Mouse (Mus musculus): ENCODE data around the gene Fndc3b. TPM values are rescaled to one million over a fixed set of nuclear protein-coding genes. Genes with fewer than 3 reads are reported as not detected.

Fndc3b gene
- polyA plus RNA-seq, 1 experiment from 2014 or later = 8.2 TPM

- ATAC-seq (ENCODE audit: low FRiP score) = no peak
- Histone ChIP-seq H3K36me3 (no peaks in the 10 kb centered on the region), H3K27ac (replicated peaks) (no peak overlapping the region), H3K9ac (replicated peaks) (no peak overlapping the region), H3K9me3 (replicated peaks) (no peaks in the 10 kb centered on the region), H3K4me1 (peaks cover 11% of the 10 kb centered on the region; the same call in 1 of the 2 replicates), H3K4me2 (no peak overlapping the region), H3K4me3 (replicated peaks) (no peak overlapping the region), H3K27me3 (replicated peaks) (no peaks in the 10 kb centered on the region)
- 97% methylated on average over 1 of the region's 1 CpGs for WGBS
Observed at GRCm38 (mm10) chr3:27632880-27633279, 78.2 kb downstream of the Fndc3b start.

- no peak overlapping the region for H3K9ac ChIP-seq (replicated peaks)
- H3K36me3 ChIP-seq = no peaks in the 10 kb centered on the region
- H3K27ac ChIP-seq (replicated peaks) = peak overlapping the region; percentile 51
- no peaks in the 10 kb centered on the region for H3K9me3 ChIP-seq (replicated peaks)
- peak; percentile 67; the same call in 1 of the 2 replicates for ATAC-seq (ENCODE audit: low FRiP score)
- WGBS = 70% methylated on average over 7 of the region's 7 CpGs
- H3K4me2 ChIP-seq = no peak overlapping the region
- no peak overlapping the region for H3K4me3 ChIP-seq (replicated peaks)
- H3K27me3 ChIP-seq (replicated peaks) = no peaks in the 10 kb centered on the region
- peaks cover 15% of the 10 kb centered on the region; the same call in 1 of the 2 replicates for H3K4me1 ChIP-seq
Observed at GRCm38 (mm10) chr3:27631112-27631511, 80.0 kb downstream of the Fndc3b start.

DNA sequence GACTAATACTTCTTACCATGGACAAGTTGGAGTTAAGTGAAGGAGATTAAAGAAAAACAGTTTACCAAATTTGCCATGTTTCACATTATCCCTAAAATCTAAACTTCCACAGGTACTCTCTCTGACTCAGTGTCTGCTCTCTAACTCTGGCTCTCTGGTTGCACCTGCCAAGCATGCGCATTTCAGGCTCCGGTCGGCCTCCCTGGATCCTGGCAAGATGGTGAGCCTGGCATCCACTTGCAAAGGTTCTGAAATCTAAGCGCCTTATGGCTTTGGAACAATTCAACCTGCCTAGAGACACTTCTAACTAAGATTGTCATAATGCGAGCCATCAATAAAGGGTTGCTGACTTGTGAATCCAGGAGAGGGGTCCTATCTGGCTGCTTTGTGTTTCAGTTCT lies 81.4 kb downstream of the Fndc3b start:
- no peaks in the 10 kb centered on the region for H3K27me3 ChIP-seq (replicated peaks)
- H3K36me3 ChIP-seq = no peaks in the 10 kb centered on the region
- no peak overlapping the region for H3K4me3 ChIP-seq (replicated peaks)
- WGBS = 98% methylated on average over 5 of the region's 5 CpGs
- no peak overlapping the region for H3K27ac ChIP-seq (replicated peaks)
- no peaks in the 10 kb centered on the region for H3K9me3 ChIP-seq (replicated peaks)
- no peak overlapping the region for H3K9ac ChIP-seq (replicated peaks)
- no peak for ATAC-seq (ENCODE audit: low FRiP score)
- H3K4me2 ChIP-seq = no peak overlapping the region
- peaks cover 24% of the 10 kb centered on the region for H3K4me1 ChIP-seq

GRCm38 (mm10) chr3:27626301-27626700 lies 84.8 kb downstream of the Fndc3b start:
- Histone ChIP-seq H3K27ac (replicated peaks) (no peak overlapping the region), H3K4me3 (replicated peaks) (no peak overlapping the region)
- 89% methylated on average over 8 of the region's 8 CpGs for WGBS

DNA sequence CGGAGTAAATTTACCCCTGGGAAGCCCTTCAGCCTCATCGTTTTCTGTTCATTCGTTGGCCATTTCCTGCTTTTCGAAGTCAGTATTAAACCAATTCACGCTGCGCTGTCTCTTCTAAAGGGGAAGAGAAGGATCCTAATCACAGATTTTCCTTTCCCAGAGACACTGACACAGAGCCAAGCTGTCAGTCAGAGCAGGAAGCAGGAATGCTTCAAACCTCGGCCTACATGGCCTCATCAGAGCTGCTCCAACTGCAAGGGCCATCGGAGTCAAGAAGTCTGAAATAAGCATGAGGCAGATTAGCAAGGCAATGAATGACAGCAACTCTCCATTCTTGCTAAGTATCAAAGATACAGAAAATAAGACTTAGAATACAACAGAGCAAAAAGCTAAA lies 85.5 kb downstream of the Fndc3b start:
- WGBS = 76% methylated on average over 8 of the region's 8 CpGs
- no peak overlapping the region for H3K4me3 ChIP-seq (replicated peaks)
- ATAC-seq (ENCODE audit: low FRiP score) = no peak

More at GRCm38 (mm10) chr3:27626301-27626700, 84.8 kb downstream of the Fndc3b start:
- H3K9me3 ChIP-seq (replicated peaks) = no peaks in the 10 kb centered on the region
- no peak overlapping the region for H3K9ac ChIP-seq (replicated peaks)
- no peaks in the 10 kb centered on the region for H3K36me3 ChIP-seq
- no peaks in the 10 kb centered on the region for H3K27me3 ChIP-seq (replicated peaks)
- no peak for ATAC-seq (ENCODE audit: low FRiP score)
- H3K4me2 ChIP-seq = no peak overlapping the region
- peaks cover 26% of the 10 kb centered on the region for H3K4me1 ChIP-seq

DNA sequence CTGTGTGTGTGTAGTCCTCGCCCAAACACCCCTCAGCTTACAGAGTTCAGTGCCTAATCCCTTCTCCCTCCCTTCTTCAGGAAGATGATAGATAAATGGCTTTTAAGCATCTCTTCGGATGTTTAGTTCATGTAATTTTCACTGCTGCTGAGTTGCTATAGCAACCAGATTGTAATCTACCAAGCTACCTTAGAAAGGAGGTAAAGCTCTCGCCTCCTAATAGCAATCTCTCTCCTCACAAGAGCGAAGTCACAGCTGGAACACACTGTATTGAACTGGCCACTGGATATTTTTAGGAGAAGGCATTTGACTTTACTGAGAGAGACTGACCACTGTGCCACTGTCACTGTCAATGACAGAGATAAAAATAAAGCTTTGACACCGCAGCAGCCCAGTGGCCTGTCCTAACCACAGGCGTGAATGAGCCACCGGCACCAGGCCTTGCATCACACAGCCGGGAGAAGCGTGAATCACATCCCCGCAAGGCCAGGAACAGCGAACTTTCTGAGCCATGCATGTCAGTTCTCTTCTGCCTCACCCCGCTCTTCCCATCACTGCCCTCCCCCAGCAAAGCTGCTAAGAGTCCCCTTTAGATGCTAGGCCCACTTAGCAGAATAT lies 86.0 kb downstream of the Fndc3b start:
- H3K27me3 ChIP-seq (replicated peaks) = no peaks in the 10 kb centered on the region
- H3K36me3 ChIP-seq = no peaks in the 10 kb centered on the region
- peak; percentile 48 for ATAC-seq (ENCODE audit: low FRiP score)
- no peak overlapping the region for H3K9ac ChIP-seq (replicated peaks)
- no peak overlapping the region for H3K4me3 ChIP-seq (replicated peaks)
- peaks cover 19% of the 10 kb centered on the region for H3K4me1 ChIP-seq
- no peaks in the 10 kb centered on the region for H3K9me3 ChIP-seq (replicated peaks)
- WGBS = 69% methylated on average over 12 of the region's 12 CpGs
- H3K4me2 ChIP-seq = no peak overlapping the region
- H3K27ac ChIP-seq (replicated peaks) = no peak overlapping the region

More for the DNA sequence above, 85.5 kb downstream of the Fndc3b start:
- H3K9ac ChIP-seq (replicated peaks) = no peak overlapping the region
- H3K27me3 ChIP-seq (replicated peaks) = no peaks in the 10 kb centered on the region
- H3K4me1 ChIP-seq = peaks cover 19% of the 10 kb centered on the region
- H3K36me3 ChIP-seq = no peaks in the 10 kb centered on the region
- no peak overlapping the region for H3K27ac ChIP-seq (replicated peaks)
- no peaks in the 10 kb centered on the region for H3K9me3 ChIP-seq (replicated peaks)
- H3K4me2 ChIP-seq = no peak overlapping the region

DNA sequence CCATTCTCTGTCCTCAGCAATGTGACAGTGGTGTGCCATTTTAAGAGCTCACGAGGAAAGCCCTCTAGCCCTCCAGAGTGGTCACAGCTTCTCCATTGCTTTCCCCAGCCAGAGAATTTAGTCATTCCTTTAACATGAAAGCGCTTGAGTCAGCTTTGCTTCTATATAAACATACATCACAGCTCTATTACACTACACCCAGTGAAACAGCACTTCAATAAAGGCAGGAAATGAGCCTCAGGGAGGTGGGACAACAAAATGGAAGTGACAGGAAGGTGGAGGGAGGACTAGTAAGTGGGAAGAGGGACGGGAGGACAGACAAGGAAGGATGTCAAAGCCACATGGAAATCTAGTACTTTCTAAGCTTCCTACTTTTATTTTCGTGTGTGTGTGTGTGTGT lies 88.7 kb downstream of the Fndc3b start:
- ATAC-seq (ENCODE audit: low FRiP score) = no peak
- H3K27ac ChIP-seq (replicated peaks) = 0 out of 2 replicates have a peak overlapping the region, but pooled peaks have one; percentile 0
- H3K9ac ChIP-seq (replicated peaks) = no peak overlapping the region
- 67% methylated on average over 4 of the region's 4 CpGs for WGBS
- peaks cover 21% of the 10 kb centered on the region for H3K4me1 ChIP-seq
- H3K4me2 ChIP-seq = no peak overlapping the region
- H3K4me3 ChIP-seq (replicated peaks) = no peak overlapping the region
- no peaks in the 10 kb centered on the region for H3K36me3 ChIP-seq
- no peaks in the 10 kb centered on the region for H3K9me3 ChIP-seq (replicated peaks)
- H3K27me3 ChIP-seq (replicated peaks) = no peaks in the 10 kb centered on the region

DNA sequence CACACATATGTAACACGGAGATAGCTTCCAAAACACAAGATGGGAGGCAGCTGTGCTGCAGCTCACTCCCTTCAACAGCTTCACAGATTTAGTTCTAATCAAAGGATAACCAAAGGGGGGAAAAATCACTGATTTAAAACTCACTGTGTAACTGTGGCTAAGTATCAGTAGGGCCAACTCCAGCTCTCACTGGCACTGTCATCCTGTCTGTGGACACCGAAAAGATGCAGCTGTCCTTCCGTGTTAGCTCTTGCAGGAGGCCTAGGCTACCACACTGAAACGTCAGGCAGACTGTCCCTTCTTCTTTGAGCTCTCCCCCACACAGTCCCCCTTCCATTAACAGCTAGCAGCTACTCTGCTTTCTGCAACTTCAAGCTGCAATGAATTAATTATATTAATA lies 89.9 kb downstream of the Fndc3b start:
- ATAC-seq (ENCODE audit: low FRiP score) = no peak
- H3K9me3 ChIP-seq (replicated peaks) = no peaks in the 10 kb centered on the region
- no peak overlapping the region for H3K27ac ChIP-seq (replicated peaks)
- no peak overlapping the region for H3K9ac ChIP-seq (replicated peaks)
- peaks cover 30% of the 10 kb centered on the region for H3K4me1 ChIP-seq
- 87% methylated on average over 4 of the region's 4 CpGs for WGBS
- no peak overlapping the region for H3K4me3 ChIP-seq (replicated peaks)
- no peaks in the 10 kb centered on the region for H3K36me3 ChIP-seq
- no peaks in the 10 kb centered on the region for H3K27me3 ChIP-seq (replicated peaks)
- no peak overlapping the region for H3K4me2 ChIP-seq

GRCm38 (mm10) chr3:27617733-27618132 lies 93.4 kb downstream of the Fndc3b start:
- 85% methylated on average over 9 of the region's 9 CpGs for WGBS
- Histone ChIP-seq H3K36me3 (no peaks in the 10 kb centered on the region), H3K4me3 (replicated peaks) (no peak overlapping the region), H3K27ac (replicated peaks) (no peak overlapping the region), H3K27me3 (replicated peaks) (no peaks in the 10 kb centered on the region), H3K4me2 (no peak overlapping the region), H3K9ac (replicated peaks) (no peak overlapping the region), H3K4me1 (peaks cover 33% of the 10 kb centered on the region), H3K9me3 (replicated peaks) (no peaks in the 10 kb centered on the region)
- ATAC-seq (ENCODE audit: low FRiP score) = no peak

GRCm38 (mm10) chr3:27617237-27617499 lies 93.9 kb downstream of the Fndc3b start:
- WGBS = 92% methylated on average over 1 of the region's 1 CpGs
- H3K4me1 ChIP-seq = peaks cover 35% of the 10 kb centered on the region
- H3K9ac ChIP-seq (replicated peaks) = no peak overlapping the region
- H3K9me3 ChIP-seq (replicated peaks) = no peaks in the 10 kb centered on the region
- no peak overlapping the region for H3K4me3 ChIP-seq (replicated peaks)
- no peaks in the 10 kb centered on the region for H3K27me3 ChIP-seq (replicated peaks)
- H3K4me2 ChIP-seq = no peak overlapping the region
- ATAC-seq (ENCODE audit: low FRiP score) = no peak
- H3K27ac ChIP-seq (replicated peaks) = no peak overlapping the region
- H3K36me3 ChIP-seq = no peaks in the 10 kb centered on the region

- no peak overlapping the region for H3K27ac ChIP-seq (replicated peaks)
- 73% methylated on average over 19 of the region's 19 CpGs for WGBS
- no peak overlapping the region for H3K4me2 ChIP-seq
- H3K9me3 ChIP-seq (replicated peaks) = no peaks in the 10 kb centered on the region
- H3K9ac ChIP-seq (replicated peaks) = no peak overlapping the region
- H3K4me3 ChIP-seq (replicated peaks) = no peak overlapping the region
- no peaks in the 10 kb centered on the region for H3K36me3 ChIP-seq
- no peaks in the 10 kb centered on the region for H3K27me3 ChIP-seq (replicated peaks)
- peaks cover 35% of the 10 kb centered on the region for H3K4me1 ChIP-seq
- no peak; the same call in 1 of the 2 replicates for ATAC-seq (ENCODE audit: low FRiP score)
Observed at GRCm38 (mm10) chr3:27616421-27617236, 94.5 kb downstream of the Fndc3b start.

GRCm38 (mm10) chr3:27615479-27615878 lies 95.6 kb downstream of the Fndc3b start:
- no peak for ATAC-seq (ENCODE audit: low FRiP score)
- H3K9me3 ChIP-seq (replicated peaks) = no peaks in the 10 kb centered on the region
- no peak overlapping the region for H3K9ac ChIP-seq (replicated peaks)
- no peak overlapping the region for H3K4me3 ChIP-seq (replicated peaks)
- H3K4me1 ChIP-seq = peaks cover 37% of the 10 kb centered on the region
- no peaks in the 10 kb centered on the region for H3K27me3 ChIP-seq (replicated peaks)
- no peak overlapping the region for H3K4me2 ChIP-seq
- H3K36me3 ChIP-seq = no peaks in the 10 kb centered on the region
- H3K27ac ChIP-seq (replicated peaks) = 0 out of 2 replicates have a peak overlapping the region, but pooled peaks have one; percentile 37
- WGBS = 40% methylated on average over 8 of the region's 8 CpGs
